Mouse (Mus musculus): ENCODE measurements around the gene Spem2. TPM values are rescaled to one million over a fixed set of nuclear protein-coding genes. Genes with fewer than 3 reads are reported as not detected.

The Spem2 gene
- polyA plus RNA-seq, 1 experiment = not detected

DNA sequence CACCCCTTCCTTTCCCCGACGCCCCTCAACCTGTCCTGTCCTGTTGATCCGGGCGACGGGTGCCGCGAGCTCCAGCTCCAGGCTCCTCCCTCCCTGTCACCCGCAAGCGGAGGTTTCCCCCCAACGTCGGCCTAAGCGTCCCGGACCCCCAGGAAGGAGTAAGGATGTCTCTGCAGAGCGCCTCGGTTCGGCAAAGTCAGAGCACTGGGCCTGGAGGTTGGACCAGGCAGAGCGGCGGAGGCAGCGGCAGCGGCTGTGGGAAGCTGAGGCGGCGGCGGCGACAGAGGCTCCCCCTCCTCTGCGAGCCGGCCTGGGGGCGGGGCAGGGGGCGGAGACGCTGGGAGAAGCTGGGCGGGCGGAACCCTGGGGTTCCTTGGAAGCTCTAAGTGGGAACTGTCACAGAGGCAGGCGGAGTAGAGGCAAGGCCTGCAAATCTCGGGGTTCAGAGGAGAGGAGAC, 15.6 kb downstream of the Spem2 start:
- under 1% methylated on average over 31 of the region's 33 CpGs for WGBS
- peak; percentile 90 for DNase-seq
- TF ChIP-seq POLR2A (IDR thresholded peaks at IDR 0.05; ENCODE audit: borderline replicate concordance, extremely low read depth, low read depth, low read length) (peak; percentile 44; the same call in 1 of the 2 replicates), CTCF (IDR thresholded peaks at IDR 0.05; ENCODE audit: insufficient read depth, low read length) (no peak)
- H3K4me1 ChIP-seq (ENCODE audit: control insufficient read depth, insufficient read depth, low read length) = peaks cover 20% of the 10 kb centered on the region
- peak overlapping the region; percentile 67 for H3K4me3 ChIP-seq (replicated peaks; ENCODE audit: extremely low read depth, low read depth, low read length)

DNA sequence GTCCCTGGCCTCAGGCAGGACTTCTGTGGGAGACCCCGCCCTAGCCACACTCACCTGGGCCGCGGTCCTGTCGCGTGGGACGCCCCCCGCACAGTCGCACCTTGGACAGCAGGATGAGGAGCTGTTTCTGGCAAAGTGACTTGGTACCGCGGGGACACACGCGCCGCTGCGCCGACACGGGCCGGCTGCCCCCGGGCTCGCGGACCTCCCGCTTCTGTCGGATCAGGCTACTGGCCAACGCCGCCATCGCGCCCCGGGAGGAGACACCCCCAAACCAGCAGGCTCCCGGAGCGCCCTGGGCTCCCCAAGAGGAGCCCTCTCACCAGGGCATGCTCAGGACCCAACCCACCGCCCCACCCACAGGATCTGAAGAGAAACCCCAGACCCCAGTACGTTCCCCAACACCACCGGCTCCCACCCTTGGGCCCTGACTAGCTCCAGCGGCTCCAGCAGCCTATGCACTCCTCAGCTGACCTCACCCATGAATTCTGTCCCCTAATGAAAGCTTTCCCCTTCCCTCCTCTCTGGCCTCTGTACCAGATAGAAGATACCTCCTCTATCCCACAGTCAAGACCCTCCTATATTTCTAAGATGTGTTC, 16.8 kb downstream of the Spem2 start, which contains the start of gene Fgf11:
TSS of gene Fgf11 (minus strand) at position 479 of the 599 bp plus-strand sequence.
- H3K4me1 ChIP-seq (ENCODE audit: control insufficient read depth, insufficient read depth, low read length) = peaks cover 20% of the 10 kb centered on the region
- H3K4me3 ChIP-seq (replicated peaks; ENCODE audit: extremely low read depth, low read depth, low read length) = peak within 1 kb of the TSS; percentile 67
- 4% methylated on average over 33 of the region's 33 CpGs for WGBS
- TF ChIP-seq POLR2A (IDR thresholded peaks at IDR 0.05; ENCODE audit: borderline replicate concordance, extremely low read depth, low read depth, low read length) (no peak), CTCF (IDR thresholded peaks at IDR 0.05; ENCODE audit: insufficient read depth, low read length) (no peak)
- DNase-seq = no peak

DNA sequence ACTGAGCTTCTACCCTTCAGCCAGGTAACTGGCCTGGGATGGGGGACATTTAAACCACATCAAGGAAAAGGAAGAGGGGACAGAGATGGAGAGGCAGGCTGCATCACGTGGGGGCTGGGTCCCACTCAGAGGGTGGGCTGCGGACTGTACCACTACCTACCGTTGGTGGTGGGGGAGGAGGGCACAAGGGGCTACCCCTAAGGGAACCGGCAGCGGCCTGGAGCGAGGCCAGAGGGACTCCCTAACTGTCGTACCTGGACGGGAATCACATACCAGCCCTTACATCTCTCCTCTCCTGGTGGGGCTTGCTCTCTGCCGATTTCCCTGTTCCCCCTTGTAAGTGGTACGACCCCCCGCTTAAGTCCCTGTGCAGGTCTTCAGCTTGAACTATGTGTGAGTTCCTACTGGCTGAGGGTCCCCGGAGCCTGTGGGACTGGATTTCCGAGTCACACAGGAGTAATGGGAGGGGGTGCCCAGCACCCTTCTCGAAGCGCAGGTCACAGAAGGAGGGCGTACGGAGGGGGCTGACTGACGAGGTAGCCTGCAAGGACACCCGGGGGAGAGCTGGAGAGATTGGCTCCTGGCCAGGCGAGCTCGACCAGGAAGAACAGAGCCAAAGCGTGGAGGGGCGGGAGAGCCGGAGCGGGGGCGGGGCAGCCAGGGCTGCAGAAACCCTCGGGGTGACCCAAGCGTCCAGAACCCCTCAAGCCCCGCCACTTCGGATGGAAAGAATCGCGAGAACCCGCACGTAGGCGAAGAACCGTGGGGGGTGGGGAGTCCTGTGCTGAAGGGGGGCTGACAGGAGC, 17.7 kb downstream of the Spem2 start:
- H3K4me3 ChIP-seq (replicated peaks; ENCODE audit: extremely low read depth, low read depth, low read length) = peak overlapping the region; percentile 39
- 2% methylated on average over 36 of the region's 36 CpGs for WGBS
- DNase-seq = peak; percentile 37

DNA sequence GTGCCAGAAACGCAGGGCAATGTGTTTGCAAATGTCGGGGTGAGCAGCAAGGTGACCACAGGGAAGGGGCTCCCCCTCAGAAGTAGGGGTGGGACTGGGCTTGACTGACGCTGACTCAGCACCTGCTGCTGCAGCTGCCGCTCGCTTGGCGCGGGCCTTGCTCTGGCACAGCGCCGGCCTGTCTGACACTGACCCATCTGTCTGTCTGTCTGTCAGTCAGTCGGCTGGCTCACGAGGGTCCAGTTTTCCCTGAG, 18.2 kb downstream of the Spem2 start:
- Histone ChIP-seq H3K4me1 (ENCODE audit: control insufficient read depth, insufficient read depth, low read length) (peaks cover 20% of the 10 kb centered on the region), H3K4me3 (replicated peaks; ENCODE audit: extremely low read depth, low read depth, low read length) (no peak overlapping the region)
- DNase-seq = no peak
- 14% methylated on average over 11 of the region's 11 CpGs for WGBS
- TF ChIP-seq POLR2A (IDR thresholded peaks at IDR 0.05; ENCODE audit: borderline replicate concordance, extremely low read depth, low read depth, low read length) (no peak), CTCF (IDR thresholded peaks at IDR 0.05; ENCODE audit: insufficient read depth, low read length) (no peak)

More for the DNA sequence above, 17.7 kb downstream of the Spem2 start:
- peaks cover 20% of the 10 kb centered on the region for H3K4me1 ChIP-seq (ENCODE audit: control insufficient read depth, insufficient read depth, low read length)
- TF ChIP-seq CTCF (IDR thresholded peaks at IDR 0.05; ENCODE audit: insufficient read depth, low read length) = no peak
- TF ChIP-seq POLR2A (IDR thresholded peaks at IDR 0.05; ENCODE audit: borderline replicate concordance, extremely low read depth, low read depth, low read length) = no peak

DNA sequence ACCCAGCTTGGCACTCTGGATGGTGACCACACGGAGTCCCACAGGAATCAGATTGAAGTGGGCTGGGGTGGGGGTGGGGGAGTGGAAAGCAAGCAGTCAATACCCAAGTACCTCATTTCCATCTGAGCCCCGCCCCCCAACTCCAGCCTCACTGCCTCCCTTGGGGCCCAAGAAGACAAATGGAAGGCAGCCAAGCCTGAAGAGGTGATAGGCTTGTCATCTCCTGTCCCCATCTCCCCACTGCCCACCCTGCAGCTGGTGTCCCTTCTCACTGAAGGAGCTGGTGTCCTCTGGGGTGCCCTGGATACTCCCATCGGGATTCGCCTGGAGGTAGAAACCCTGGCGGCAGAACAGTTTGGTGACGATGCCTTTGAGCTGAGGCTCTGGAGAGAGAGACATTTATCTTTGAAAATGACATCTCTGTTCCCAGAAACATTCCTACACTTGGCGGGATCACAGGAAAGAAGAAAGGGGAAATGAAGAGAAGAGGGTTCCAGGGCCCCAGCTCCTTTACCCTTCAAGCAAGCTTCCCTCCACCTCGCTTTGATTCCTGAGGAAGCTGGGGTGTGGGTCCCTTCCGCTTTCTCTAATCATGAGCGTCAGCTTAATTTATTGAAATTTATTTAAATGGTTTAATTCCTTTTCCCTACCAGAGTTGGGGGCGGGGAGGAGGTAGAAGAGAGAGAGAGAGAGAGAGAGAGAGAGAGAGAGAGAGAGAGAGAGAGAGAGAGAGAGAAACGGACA, 18.7 kb downstream of the Spem2 start:
- Histone ChIP-seq H3K4me3 (replicated peaks; ENCODE audit: extremely low read depth, low read depth, low read length) (no peak overlapping the region), H3K4me1 (ENCODE audit: control insufficient read depth, insufficient read depth, low read length) (peaks cover 20% of the 10 kb centered on the region)
- 49% methylated on average over 12 of the region's 12 CpGs for WGBS
- DNase-seq = no peak
- TF ChIP-seq CTCF (IDR thresholded peaks at IDR 0.05; ENCODE audit: insufficient read depth, low read length) (no peak), POLR2A (IDR thresholded peaks at IDR 0.05; ENCODE audit: borderline replicate concordance, extremely low read depth, low read depth, low read length) (no peak)

DNA sequence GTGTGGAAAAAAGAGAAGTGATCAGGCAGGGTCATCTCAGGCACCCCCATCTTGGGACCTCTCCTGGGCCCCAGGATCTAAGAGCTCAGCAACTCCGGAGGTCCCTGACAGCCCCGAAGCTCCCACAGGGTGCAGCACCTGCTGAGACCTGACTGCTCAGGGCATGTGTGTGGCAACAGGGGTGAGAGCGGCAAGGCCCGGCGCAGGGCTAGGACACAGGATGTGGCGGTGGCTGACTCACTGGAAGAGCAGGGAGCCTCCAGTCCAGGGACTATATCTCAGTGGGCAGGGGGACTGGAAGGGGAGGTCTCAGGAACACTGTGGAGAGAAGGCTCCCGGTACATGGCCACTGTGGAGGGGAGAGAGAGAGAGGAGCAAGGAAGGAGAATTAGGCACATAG, 20.3 kb downstream of the Spem2 start:
- TF ChIP-seq CTCF (IDR thresholded peaks at IDR 0.05; ENCODE audit: insufficient read depth, low read length) = no peak
- Histone ChIP-seq H3K4me3 (replicated peaks; ENCODE audit: extremely low read depth, low read depth, low read length) (no peak overlapping the region), H3K4me1 (ENCODE audit: control insufficient read depth, insufficient read depth, low read length) (peaks cover 15% of the 10 kb centered on the region)
- no peak for DNase-seq
- WGBS = 81% methylated on average over 7 of the region's 7 CpGs

DNA sequence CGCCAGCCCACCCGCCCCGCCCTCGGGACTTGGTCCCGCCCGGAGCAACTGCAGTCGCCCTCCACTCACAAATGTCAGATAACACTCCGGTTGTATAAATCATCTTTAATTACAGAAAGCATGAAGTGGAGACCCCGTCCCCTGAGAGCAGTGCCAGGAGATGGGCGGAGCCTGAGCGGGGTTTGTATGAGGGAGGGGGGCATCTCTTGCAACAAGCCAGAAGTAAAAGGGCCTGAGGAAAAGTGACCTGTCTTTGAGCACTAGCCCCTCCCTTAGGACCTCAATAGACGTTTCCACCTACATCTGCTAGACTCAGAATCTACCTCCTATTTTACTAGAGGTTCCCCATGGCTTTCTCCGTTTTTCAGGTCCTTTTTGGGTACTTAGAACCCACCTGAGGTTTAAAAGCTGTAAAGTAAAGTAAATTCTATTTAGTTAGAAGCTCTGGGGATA, 22.3 kb downstream of the Spem2 start:
- no peak for TF ChIP-seq CTCF (IDR thresholded peaks at IDR 0.05; ENCODE audit: insufficient read depth, low read length)
- TF ChIP-seq POLR2A (IDR thresholded peaks at IDR 0.05; ENCODE audit: borderline replicate concordance, extremely low read depth, low read depth, low read length) = no peak
- peaks cover 7% of the 10 kb centered on the region for H3K4me1 ChIP-seq (ENCODE audit: control insufficient read depth, insufficient read depth, low read length)
- peak overlapping the region; percentile 65 for H3K4me3 ChIP-seq (replicated peaks; ENCODE audit: extremely low read depth, low read depth, low read length)
- WGBS = 6% methylated on average over 13 of the region's 13 CpGs
- DNase-seq = no peak

DNA sequence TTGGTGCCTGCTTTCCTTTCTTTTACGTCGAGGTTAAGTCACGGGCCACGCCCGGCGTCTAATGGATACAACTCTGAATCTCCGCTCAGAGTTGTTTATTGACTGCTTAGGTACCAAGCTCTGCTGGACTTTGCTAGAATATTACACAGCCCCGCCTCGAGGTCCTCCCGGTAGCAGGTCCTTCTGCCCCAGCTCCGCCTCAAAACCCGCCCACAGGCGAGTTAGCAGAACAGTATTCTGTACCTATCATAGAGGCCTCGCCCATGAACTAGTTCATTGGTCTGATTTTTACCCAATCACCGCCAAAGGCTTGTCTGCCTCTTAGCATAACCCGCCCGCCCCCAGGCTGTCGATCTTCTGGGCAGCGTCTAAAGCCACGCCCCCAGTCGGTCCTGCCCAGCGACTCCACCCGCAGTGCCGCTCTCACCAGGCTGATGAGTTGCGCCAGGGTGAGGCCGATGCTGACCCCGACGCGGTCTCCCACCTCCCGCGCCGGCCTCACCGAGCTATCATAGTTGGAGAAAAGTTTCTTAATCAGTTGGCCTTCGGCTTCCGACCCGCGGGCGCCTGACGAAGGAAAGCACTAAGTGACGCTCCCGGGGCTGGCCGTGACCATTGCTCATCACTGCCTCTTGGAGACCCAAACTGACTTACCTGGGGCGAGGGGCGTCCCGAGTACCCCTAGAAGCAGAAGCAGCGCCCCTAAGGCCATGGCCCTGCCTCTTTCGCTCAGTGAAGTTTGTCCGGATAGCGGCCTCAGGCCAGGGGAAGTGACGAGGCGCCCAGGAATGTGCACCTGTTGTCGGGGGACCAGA, 22.9 kb downstream of the Spem2 start, which contains the start of gene Chrnb1:
TSS of gene Chrnb1 (minus strand) at position 776 of the 815 bp plus-strand sequence.
- Histone ChIP-seq H3K4me3 (replicated peaks; ENCODE audit: extremely low read depth, low read depth, low read length) (peak within 1 kb of the TSS; percentile 65), H3K4me1 (ENCODE audit: control insufficient read depth, insufficient read depth, low read length) (peaks cover 4% of the 10 kb centered on the region; the same call in 1 of the 2 replicates)
- DNase-seq = peak; percentile 92
- TF ChIP-seq POLR2A (IDR thresholded peaks at IDR 0.05; ENCODE audit: borderline replicate concordance, extremely low read depth, low read depth, low read length) = peak; percentile 93
- TF ChIP-seq CTCF (IDR thresholded peaks at IDR 0.05; ENCODE audit: insufficient read depth, low read length) = no peak
- 1% methylated on average over 52 of the region's 52 CpGs for WGBS

DNA sequence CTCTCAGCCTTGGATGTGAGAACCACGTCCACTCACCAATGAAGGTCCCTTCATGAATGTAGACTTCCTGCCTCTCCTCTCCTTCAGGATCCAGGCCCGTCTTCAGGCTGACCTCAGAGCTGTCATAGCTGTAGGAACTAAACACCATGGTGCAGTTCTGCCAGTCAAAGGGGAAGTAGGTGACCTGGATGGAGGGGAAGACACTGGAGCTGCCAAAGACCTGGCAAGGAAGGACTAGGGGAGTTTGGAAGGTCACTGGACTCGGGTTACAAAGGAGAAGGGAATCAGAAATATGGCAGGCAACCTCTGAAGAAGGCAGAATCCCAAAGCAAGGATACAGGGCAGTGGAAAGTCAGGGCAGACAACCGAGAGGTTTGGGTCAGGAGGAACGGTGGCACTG, 24.8 kb downstream of the Spem2 start:
- no peak for DNase-seq
- TF ChIP-seq CTCF (IDR thresholded peaks at IDR 0.05; ENCODE audit: insufficient read depth, low read length) (no peak), POLR2A (IDR thresholded peaks at IDR 0.05; ENCODE audit: borderline replicate concordance, extremely low read depth, low read depth, low read length) (no peak)
- Histone ChIP-seq H3K4me1 (ENCODE audit: control insufficient read depth, insufficient read depth, low read length) (no peaks in the 10 kb centered on the region), H3K4me3 (replicated peaks; ENCODE audit: extremely low read depth, low read depth, low read length) (no peak overlapping the region)
- WGBS = 59% methylated on average over 5 of the region's 5 CpGs

All from lung, adult 2 months (tissue).